Mouse (Mus musculus) embryonic facial prominence, embryonic 11.5 days (tissue): ENCODE measurements around the gene Zfp385b. TPM values are rescaled to one million over a fixed set of nuclear protein-coding genes. Genes with fewer than 3 reads are reported as not detected.

ENCODE experiments used
- ATAC-seq: fragments of 200-750 bp; cut with Nextera tagmentation; replicated peaks from 2 replicates; pipeline ENCODE4 v1.8.0; 2017; ENCODE audit warnings: low read depth; ENCODE audit not compliant: insufficient number of reproducible peaks, low FRiP score, low TSS enrichment
- DNase-seq: peaks from one replicate; pipeline ENCODE4 v3.0.0-alpha.2; 2015; ENCODE audit warnings: low spot score
- H3K27ac ChIP-seq: fragments of 300-500 bp; sonication (generic); replicated peaks from 2 replicates; pipeline ENCODE4 v1.5.1; 2014; ENCODE audit warnings: mild to moderate bottlenecking, low read depth, low read length, control low read depth
- H3K27me3 ChIP-seq: fragments of 300-500 bp; sonication (generic); 2 replicates; pipeline ENCODE4 v1.6.1; 2014; ENCODE audit warnings: mild to moderate bottlenecking, low read length, moderate library complexity, mixed read lengths; ENCODE audit not compliant: control insufficient read depth, insufficient read depth
- H3K36me3 ChIP-seq: fragments of 300-500 bp; sonication (generic); replicated peaks from 2 replicates; pipeline ENCODE4 v1.6.1; 2014; ENCODE audit warnings: low read depth, mild to moderate bottlenecking, low read length, moderate library complexity, mixed read lengths; ENCODE audit not compliant: control insufficient read depth, insufficient read depth
- H3K4me1 ChIP-seq: fragments of 300-500 bp; sonication (generic); 2 replicates; pipeline ENCODE4 v1.6.1; 2014; ENCODE audit warnings: low read length, mixed read lengths; ENCODE audit not compliant: control insufficient read depth, insufficient read depth
- H3K4me2 ChIP-seq: fragments of 300-500 bp; sonication (generic); 2 replicates; pipeline ENCODE4 v1.6.1; 2014; ENCODE audit warnings: low read depth, mild to moderate bottlenecking, control low read depth, low read length, moderate library complexity
- H3K4me3 ChIP-seq: fragments of 300-500 bp; sonication (generic); 2 replicates; pipeline ENCODE4 v1.5.1; 2014; ENCODE audit warnings: low read depth, low read length, control low read depth
- H3K9ac ChIP-seq: fragments of 300-500 bp; sonication (generic); replicated peaks from 2 replicates; pipeline ENCODE4 v1.6.1; 2014; ENCODE audit warnings: mild to moderate bottlenecking, control low read depth, low read length
- H3K9me3 ChIP-seq: fragments of 300-500 bp; sonication (generic); replicated peaks from 2 replicates; pipeline ENCODE4 v1.6.1; 2016; ENCODE audit warnings: mild to moderate bottlenecking, low read length, inconsistent platforms, mixed read lengths; ENCODE audit not compliant: control insufficient read depth
- WGBS: fragments of 180-500 bp; shearing (Covaris S2); extraction: QIAGEN DNeasy Blood & Tissue Kit; methylation state at CpG from one replicate; pipeline ENCODE4 v1.1.7; 2014; 5-methylcytosine and 5-hydroxymethylcytosine counted together
- polyA plus RNA-seq: library from polyadenylated mRNA; unstranded; fragments of >200 nt; fragmentation: Nextera tagmentation; extraction: Ambion mirVana; gene quantifications from 2 replicates; pipeline ENCODE4 v1.2.1, GENCODE M21; 2014

The Zfp385b gene
- polyA plus RNA-seq, 1 experiment from 2014 or later, result 1.7 TPM

- no peaks in the 10 kb centered on the region for H3K27me3 ChIP-seq
- DNase-seq (no peak), ATAC-seq (no peak)
- H3K36me3 ChIP-seq, result no peaks in the 10 kb centered on the region
- WGBS, result 86% methylated on average over 7 of the region's 7 CpGs
- no peak overlapping the region for H3K27ac ChIP-seq
- no peaks in the 10 kb centered on the region for H3K9me3 ChIP-seq
- H3K4me1 ChIP-seq, result no peaks in the 10 kb centered on the region
- H3K9ac ChIP-seq, result no peak overlapping the region
- no peak overlapping the region for H3K4me3 ChIP-seq
- H3K4me2 ChIP-seq, result no peak overlapping the region
Observed at GRCm38 (mm10) chr2:77496071-77496470, 323.4 kb downstream of the Zfp385b start.

DNA sequence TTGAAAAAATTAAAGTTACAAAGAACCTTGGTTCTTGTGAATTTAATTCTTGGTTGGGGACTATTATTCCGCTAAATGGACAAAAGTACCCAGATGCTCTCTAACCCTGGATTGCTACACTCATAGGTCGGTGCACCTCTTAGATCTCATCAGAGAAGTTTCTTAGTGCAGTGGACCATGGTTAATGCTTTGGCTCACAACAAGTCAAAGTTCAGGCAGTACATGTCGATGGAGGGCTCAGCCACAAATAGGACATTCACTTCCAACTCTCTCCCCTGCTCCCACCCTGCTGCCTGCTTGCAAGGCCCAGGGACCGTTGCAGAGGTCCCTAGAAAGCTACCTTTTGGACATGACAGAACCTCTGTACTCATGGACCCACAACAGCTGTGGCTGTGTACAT lies 324.1 kb downstream of the Zfp385b start:
- ATAC-seq, result no peak
- no peaks in the 10 kb centered on the region for H3K9me3 ChIP-seq
- no peaks in the 10 kb centered on the region for H3K36me3 ChIP-seq
- no peak overlapping the region for H3K9ac ChIP-seq
- no peak overlapping the region for H3K27ac ChIP-seq
- no peaks in the 10 kb centered on the region for H3K4me1 ChIP-seq
- H3K4me2 ChIP-seq, result no peak overlapping the region
- no peak overlapping the region for H3K4me3 ChIP-seq
- 81% methylated on average over 4 of the region's 4 CpGs for WGBS
- no peak for DNase-seq
- H3K27me3 ChIP-seq, result no peaks in the 10 kb centered on the region

DNA sequence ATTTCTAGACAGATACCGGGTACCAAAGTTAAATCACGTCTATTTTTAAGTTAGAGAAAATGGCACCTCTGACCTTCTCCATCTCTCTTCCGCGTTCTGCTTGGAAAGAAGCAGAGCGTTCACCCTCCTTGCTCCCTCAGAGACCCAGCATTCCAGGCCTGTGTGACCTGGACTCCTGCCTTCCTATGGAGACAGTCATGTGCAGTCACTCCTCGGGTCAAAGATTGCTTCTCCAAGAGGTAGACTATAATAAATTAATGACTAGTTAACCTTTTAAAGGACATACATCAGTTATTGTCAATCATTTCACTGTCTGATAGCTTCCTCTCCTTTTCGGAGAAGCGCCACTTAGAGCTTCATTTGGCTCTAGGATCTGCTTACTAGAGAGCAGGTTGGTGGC lies 325.7 kb downstream of the Zfp385b start:
- H3K4me1 ChIP-seq, result no peaks in the 10 kb centered on the region
- ATAC-seq, result no peak

GRCm38 (mm10) chr2:77487151-77487550 lies 332.3 kb downstream of the Zfp385b start:
- Histone ChIP-seq H3K36me3 (no peaks in the 10 kb centered on the region), H3K27ac (no peak overlapping the region), H3K9me3 (no peaks in the 10 kb centered on the region), H3K4me3 (no peak overlapping the region), H3K27me3 (no peaks in the 10 kb centered on the region), H3K9ac (no peak overlapping the region), H3K4me2 (no peak overlapping the region), H3K4me1 (no peaks in the 10 kb centered on the region)
- ATAC-seq (no peak), DNase-seq (no peak)
- WGBS, result 92% methylated on average over 8 of the region's 8 CpGs

More for the DNA sequence above, 325.7 kb downstream of the Zfp385b start:
- Histone ChIP-seq H3K27me3 (no peaks in the 10 kb centered on the region), H3K4me2 (no peak overlapping the region), H3K27ac (no peak overlapping the region), H3K9me3 (no peaks in the 10 kb centered on the region), H3K4me3 (no peak overlapping the region), H3K9ac (no peak overlapping the region), H3K36me3 (no peaks in the 10 kb centered on the region)
- no peak for DNase-seq
- WGBS, result 89% methylated on average over 8 of the region's 8 CpGs

DNA sequence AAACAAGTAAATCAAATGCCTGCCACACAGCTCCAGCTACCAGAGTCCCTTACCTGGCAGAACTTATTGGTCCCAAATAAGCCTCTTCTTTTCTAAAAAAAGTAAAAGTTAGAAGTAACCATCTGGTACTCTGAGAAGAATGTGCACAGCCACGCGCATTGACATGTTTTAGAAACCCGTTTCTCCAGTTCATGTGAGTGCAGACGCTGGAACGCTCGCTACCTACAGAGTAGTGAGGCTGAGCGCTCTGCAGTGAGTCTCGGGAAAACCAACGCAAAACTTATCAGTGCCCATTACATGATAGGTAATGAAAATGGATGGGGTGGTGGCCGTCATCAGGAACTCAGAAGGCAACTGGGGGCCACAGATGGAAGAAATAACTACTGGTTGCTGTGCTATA lies 338.2 kb downstream of the Zfp385b start:
- WGBS, result 87% methylated on average over 10 of the region's 10 CpGs
- Histone ChIP-seq H3K4me3 (no peak overlapping the region), H3K27ac (no peak overlapping the region), H3K9me3 (no peaks in the 10 kb centered on the region), H3K9ac (no peak overlapping the region), H3K36me3 (no peaks in the 10 kb centered on the region), H3K4me2 (no peak overlapping the region), H3K4me1 (no peaks in the 10 kb centered on the region), H3K27me3 (no peaks in the 10 kb centered on the region)
- DNase-seq, result peak; percentile 45
- ATAC-seq, result no peak

- ATAC-seq, result no peak
- 85% methylated on average over 10 of the region's 10 CpGs for WGBS
Observed at GRCm38 (mm10) chr2:77477536-77477935, 341.9 kb downstream of the Zfp385b start.

DNA sequence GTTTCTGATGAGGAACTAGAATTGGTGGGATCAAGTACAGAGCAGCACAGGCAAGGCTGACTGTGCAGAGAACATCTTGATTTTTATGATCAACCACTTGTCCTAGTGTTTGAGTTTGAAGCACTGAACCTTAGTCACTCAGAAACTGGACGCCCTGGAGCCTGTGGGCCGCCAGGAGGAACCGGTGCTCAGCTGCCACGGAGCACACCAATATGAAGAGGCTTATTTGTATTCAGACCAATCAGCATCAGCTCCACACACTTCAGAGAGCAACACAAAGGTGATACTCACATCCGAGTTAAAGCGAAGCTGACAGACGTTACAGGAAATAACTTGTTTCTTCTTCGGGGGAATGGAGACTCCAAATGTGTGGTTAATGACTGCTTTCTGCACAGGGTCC lies 343.0 kb downstream of the Zfp385b start:
- no peak overlapping the region for H3K4me3 ChIP-seq
- H3K4me1 ChIP-seq, result no peaks in the 10 kb centered on the region
- no peaks in the 10 kb centered on the region for H3K36me3 ChIP-seq
- 65% methylated on average over 8 of the region's 8 CpGs for WGBS
- H3K27ac ChIP-seq, result no peak overlapping the region
- H3K27me3 ChIP-seq, result no peaks in the 10 kb centered on the region
- H3K4me2 ChIP-seq, result no peak overlapping the region
- H3K9ac ChIP-seq, result no peak overlapping the region
- ATAC-seq (no peak), DNase-seq (no peak)
- no peaks in the 10 kb centered on the region for H3K9me3 ChIP-seq

More at GRCm38 (mm10) chr2:77477536-77477935, 341.9 kb downstream of the Zfp385b start:
- Histone ChIP-seq H3K36me3 (no peaks in the 10 kb centered on the region), H3K27me3 (no peaks in the 10 kb centered on the region), H3K4me1 (no peaks in the 10 kb centered on the region), H3K4me2 (no peak overlapping the region), H3K9me3 (no peaks in the 10 kb centered on the region), H3K9ac (no peak overlapping the region), H3K27ac (no peak overlapping the region), H3K4me3 (no peak overlapping the region)
- no peak for DNase-seq

DNA sequence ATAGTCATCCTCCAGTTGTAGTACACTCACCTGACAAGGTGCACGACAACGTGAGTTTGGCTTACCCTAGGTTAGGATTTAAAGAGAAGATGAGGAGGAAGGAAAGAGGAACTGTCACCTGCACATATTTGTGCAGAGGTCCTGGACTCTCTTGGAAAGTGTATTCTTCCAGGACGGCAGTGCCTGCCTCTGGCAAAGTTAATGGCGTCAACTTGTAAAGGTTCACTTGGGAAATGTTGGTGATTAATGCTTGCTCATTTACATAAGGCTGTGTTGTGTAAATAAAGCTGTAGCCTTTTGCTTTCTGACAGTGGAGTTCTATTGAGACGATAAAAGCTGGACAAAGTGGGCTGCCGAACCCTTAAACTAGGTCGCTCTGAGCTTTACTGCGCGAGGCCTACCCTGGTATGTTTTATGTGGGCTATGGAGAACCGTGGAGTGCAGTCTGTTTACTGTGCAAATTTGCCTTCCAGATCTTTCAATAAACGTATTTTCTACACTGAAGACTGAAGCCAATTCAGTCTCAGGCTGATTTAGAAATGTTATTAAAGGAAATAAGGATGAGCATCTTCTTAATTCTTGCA lies 347.1 kb downstream of the Zfp385b start:
- Histone ChIP-seq H3K27ac (no peak overlapping the region), H3K27me3 (no peaks in the 10 kb centered on the region), H3K4me1 (no peaks in the 10 kb centered on the region), H3K36me3 (no peaks in the 10 kb centered on the region), H3K9ac (no peak overlapping the region), H3K9me3 (no peaks in the 10 kb centered on the region), H3K4me3 (no peak overlapping the region), H3K4me2 (no peak overlapping the region)
- WGBS, result 88% methylated on average over 11 of the region's 11 CpGs
- no peak for DNase-seq
- no peak for ATAC-seq
